Mouse (Mus musculus) C2C12 (cell line): ENCODE measurements around the gene Xrcc1. TPM values are rescaled to one million over a fixed set of nuclear protein-coding genes. Genes with fewer than 3 reads are reported as not detected.

ENCODE experiments used
- H3K27me3 ChIP-seq: one replicate; pipeline ENCODE4 v1.6.1; 2011; ENCODE audit not compliant: control insufficient read depth, insufficient read depth, insufficient read length
- H3K36me3 ChIP-seq: one replicate; pipeline ENCODE4 v1.6.1; 2011; ENCODE audit not compliant: control insufficient read depth, insufficient read depth
- H3K4me3 ChIP-seq: one replicate; pipeline ENCODE4 v1.5.1; 2011; ENCODE audit warnings: mild to moderate bottlenecking, control low read depth; ENCODE audit not compliant: poor library complexity, insufficient read depth, severe bottlenecking
- H3K79me2 ChIP-seq: one replicate; pipeline ENCODE4 v1.6.1; 2011; ENCODE audit not compliant: control insufficient read depth, insufficient read depth
- H3K79me3 ChIP-seq: one replicate; pipeline ENCODE4 v1.6.1; 2011; ENCODE audit warnings: low read depth, control low read depth
- H3ac ChIP-seq: one replicate; pipeline ENCODE3; 2011; ENCODE audit warnings: low read depth; ENCODE audit not compliant: control insufficient read depth, insufficient read length
- CEBPB ChIP-seq: IDR thresholded peaks from one replicate; pipeline ENCODE4 v1.6.1; 2011; ENCODE audit warnings: low read depth, mild to moderate bottlenecking, control low read depth, moderate library complexity
- CTCF ChIP-seq: IDR thresholded peaks from one replicate; pipeline ENCODE4 v1.5.1; 2011; ENCODE audit not compliant: control insufficient read depth, insufficient read depth, insufficient read length
- FOSL1 ChIP-seq: IDR thresholded peaks from one replicate; pipeline ENCODE4 v1.8.0; 2011; ENCODE audit warnings: mild to moderate bottlenecking, low read length; ENCODE audit not compliant: poor library complexity, insufficient read depth, severe bottlenecking
- MAX ChIP-seq: IDR thresholded peaks from one replicate; pipeline ENCODE4 v1.6.1; 2011; ENCODE audit warnings: mild to moderate bottlenecking, control low read depth
- MYOD1 ChIP-seq: IDR thresholded peaks from one replicate; pipeline ENCODE4 v1.6.1; 2011; ENCODE audit warnings: low read depth; ENCODE audit not compliant: control insufficient read depth, insufficient read length
- MYOG ChIP-seq: IDR thresholded peaks from one replicate; pipeline ENCODE4 v1.6.1; 2011; ENCODE audit not compliant: control insufficient read depth, insufficient read length; ENCODE audit errors: extremely low read depth
- USF1 ChIP-seq: IDR thresholded peaks from one replicate; pipeline ENCODE4 v1.6.1; 2011; ENCODE audit warnings: low read depth, mild to moderate bottlenecking, control low read depth, moderate library complexity
- polyA plus RNA-seq: library from polyadenylated mRNA; unstranded; fragments of >200 nt; fragmentation: generic; extraction: Trizol; gene quantifications from one replicate; pipeline ENCODE4 v1.2.1, GENCODE M21; 2012; ENCODE audit warnings: missing spikeins

Gene Xrcc1
- polyA plus RNA-seq, 1 experiment: 57.4 TPM

DNA sequence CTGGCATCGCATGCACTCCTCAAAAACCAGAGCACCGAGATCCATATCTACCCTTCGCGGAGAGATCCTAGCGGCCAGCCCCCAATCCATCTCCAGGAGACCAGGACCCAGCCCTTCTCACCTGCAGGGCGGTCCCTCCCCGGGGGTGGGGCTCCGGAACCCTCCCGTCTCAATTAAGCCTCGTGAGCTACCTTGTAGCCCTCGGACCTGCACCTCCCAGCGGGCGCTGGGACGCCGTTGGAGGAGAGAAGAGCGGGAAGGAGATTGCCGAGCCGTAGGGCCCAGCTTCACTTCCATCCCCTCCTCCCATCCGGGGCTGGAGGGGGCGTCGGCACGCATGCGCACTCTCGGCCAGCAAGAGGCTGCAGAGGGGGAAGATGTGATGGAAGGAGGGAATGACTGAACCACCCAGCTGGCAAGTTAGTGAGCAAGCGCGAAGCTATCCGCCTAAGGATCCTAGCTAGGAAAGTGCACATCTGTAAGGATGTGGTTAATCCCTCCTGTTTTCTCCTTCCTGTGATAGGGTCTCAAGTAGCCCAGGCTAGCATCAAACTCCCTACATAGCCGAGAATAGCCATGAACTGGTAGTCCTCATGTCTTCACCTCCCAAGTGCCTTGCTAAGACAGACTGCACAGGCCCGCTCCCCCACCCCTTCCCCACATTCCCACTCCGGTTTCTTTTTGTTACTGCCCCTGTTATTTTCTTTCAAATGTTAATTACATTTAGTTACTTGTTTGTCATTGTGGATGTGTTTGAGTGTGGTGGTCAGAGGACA is 41.4 kb downstream of the Xrcc1 start, which contains the start of the genes Ethe1 and Zfp575:
TSS of gene Ethe1 (plus strand) at position 214 of the 776 bp plus-strand sequence.
TSS of gene Zfp575 (minus strand) at position 312 of the 776 bp plus-strand sequence.
- Histone ChIP-seq H3ac (no peak within 1 kb of the TSS), H3K79me2 (no peaks in the 10 kb centered on the region), H3K79me3 (no peaks in the 10 kb centered on the region), H3K4me3 (no peak within 1 kb of the TSS), H3K36me3 (no peaks in the 10 kb centered on the region), H3K27me3 (no peaks in the 10 kb centered on the region)
- no peak for TF ChIP-seq FOSL1
- TF ChIP-seq USF1: no peak

DNA sequence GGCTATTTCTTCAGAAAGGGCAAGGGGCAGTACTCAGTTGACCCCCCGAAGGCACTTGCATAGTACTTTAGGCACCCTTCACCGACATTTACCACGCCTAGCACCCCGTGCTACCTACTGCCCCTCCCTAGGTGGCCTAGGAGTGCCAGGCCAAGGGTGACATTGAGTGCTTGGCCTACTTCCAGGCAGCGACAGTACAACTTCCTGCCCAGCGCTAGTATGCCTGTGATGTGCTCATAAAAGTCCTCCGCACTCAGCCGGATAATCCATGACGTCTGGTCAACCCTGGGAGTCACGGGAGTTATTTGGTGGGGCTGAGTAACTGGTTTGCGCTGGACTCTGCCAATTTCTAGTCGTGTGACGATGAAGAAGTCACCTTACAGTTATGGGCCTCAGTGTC is 42.2 kb downstream of the Xrcc1 start:
- no peaks in the 10 kb centered on the region for H3K79me3 ChIP-seq
- TF ChIP-seq MAX (no peak), USF1 (no peak)

GRCm38 (mm10) chr7:24591735-24592134 is 45.6 kb downstream of the Xrcc1 start:
- H3K79me2 ChIP-seq: no peaks in the 10 kb centered on the region
- H3K4me3 ChIP-seq: no peak overlapping the region
- no peak overlapping the region for H3ac ChIP-seq
- no peak for TF ChIP-seq MYOD1
- TF ChIP-seq FOSL1: no peak
- H3K36me3 ChIP-seq: no peaks in the 10 kb centered on the region
- H3K27me3 ChIP-seq: no peaks in the 10 kb centered on the region
- H3K79me3 ChIP-seq: no peaks in the 10 kb centered on the region

More for the DNA sequence above, 42.2 kb downstream of the Xrcc1 start:
- no peaks in the 10 kb centered on the region for H3K79me2 ChIP-seq
- no peak overlapping the region for H3ac ChIP-seq
- no peaks in the 10 kb centered on the region for H3K27me3 ChIP-seq
- no peak overlapping the region for H3K4me3 ChIP-seq
- no peaks in the 10 kb centered on the region for H3K36me3 ChIP-seq

- no peak overlapping the region for H3K4me3 ChIP-seq
- H3K36me3 ChIP-seq: no peaks in the 10 kb centered on the region
- no peaks in the 10 kb centered on the region for H3K79me3 ChIP-seq
- no peaks in the 10 kb centered on the region for H3K79me2 ChIP-seq
- H3ac ChIP-seq: no peak overlapping the region
- no peaks in the 10 kb centered on the region for H3K27me3 ChIP-seq
- TF ChIP-seq CTCF (no peak), MYOG (no peak), USF1 (no peak), CEBPB (no peak), FOSL1 (no peak), MYOD1 (no peak), MAX (no peak)
These were observed 46.1 kb downstream of the Xrcc1 start for GRCm38 (mm10) chr7:24592163-24592562.

GRCm38 (mm10) chr7:24592781-24593180 is 46.7 kb downstream of the Xrcc1 start:
- Histone ChIP-seq H3ac (no peak overlapping the region), H3K79me2 (no peaks in the 10 kb centered on the region), H3K79me3 (no peaks in the 10 kb centered on the region), H3K27me3 (no peaks in the 10 kb centered on the region), H3K36me3 (no peaks in the 10 kb centered on the region), H3K4me3 (no peak overlapping the region)
- TF ChIP-seq USF1 (no peak), MAX (no peak), CTCF (no peak), FOSL1 (no peak), MYOD1 (no peak), CEBPB (no peak), MYOG (no peak)

DNA sequence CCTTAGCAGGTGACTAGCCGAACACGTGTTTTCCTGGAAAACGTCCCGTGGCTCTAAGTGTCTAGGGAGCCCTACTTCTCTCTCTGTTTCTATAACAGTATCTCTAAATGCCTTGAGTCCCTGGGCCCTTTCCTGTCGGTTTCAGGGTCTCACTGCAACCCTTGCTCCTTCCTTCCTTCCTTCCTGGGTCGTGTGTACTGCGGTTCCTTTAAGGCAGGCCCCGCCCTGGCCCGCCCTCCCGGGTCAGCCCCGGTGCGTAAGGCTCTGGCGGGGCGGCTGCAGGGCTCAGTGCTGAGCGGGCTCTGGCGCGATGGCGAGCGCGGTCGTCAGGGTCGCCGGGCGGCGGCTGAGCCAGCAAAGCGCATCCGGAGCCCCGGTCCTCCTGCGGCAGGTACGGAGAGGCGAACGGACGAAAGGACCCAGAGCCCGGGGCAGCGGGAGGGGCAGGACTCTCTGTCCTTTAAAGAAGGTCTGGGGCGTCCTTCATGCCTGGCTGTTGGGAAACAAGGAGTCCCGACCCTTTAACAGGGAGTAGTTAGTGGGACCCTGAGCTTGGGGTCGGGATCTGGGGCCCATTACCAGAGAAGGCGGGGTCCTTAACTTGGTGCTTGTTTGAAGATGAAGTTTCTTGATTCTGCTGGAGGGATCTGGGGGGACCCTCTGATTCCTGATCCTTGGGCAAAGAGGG is 47.7 kb downstream of the Xrcc1 start:
- Histone ChIP-seq H3ac (peak overlapping the region; percentile 89), H3K4me3 (peak overlapping the region; percentile 50), H3K36me3 (no peaks in the 10 kb centered on the region), H3K79me2 (no peaks in the 10 kb centered on the region), H3K27me3 (no peaks in the 10 kb centered on the region), H3K79me3 (no peaks in the 10 kb centered on the region)
- no peak for TF ChIP-seq USF1
- no peak for TF ChIP-seq FOSL1
- TF ChIP-seq CEBPB: no peak
- TF ChIP-seq CTCF: no peak
- TF ChIP-seq MAX: no peak
- no peak for TF ChIP-seq MYOG
- no peak for TF ChIP-seq MYOD1
